Mouse (Mus musculus): ENCODE data around the gene Olfr1121. TPM values are rescaled to one million over a fixed set of nuclear protein-coding genes. Genes with fewer than 3 reads are reported as not detected.
A peak's percentile ranks its signal among the peaks of the same experiment; 100 is the strongest.
"Not testable (repeated sequence)": the region's sequence is repeated elsewhere in the genome, so short reads cannot be mapped to it uniquely, and the experiment has no call there.

Gene Olfr1121
- polyA plus RNA-seq (2014; fragmentation: Nextera tagmentation; extraction: Ambion mirVana) = not detected in 2 replicates

DNA sequence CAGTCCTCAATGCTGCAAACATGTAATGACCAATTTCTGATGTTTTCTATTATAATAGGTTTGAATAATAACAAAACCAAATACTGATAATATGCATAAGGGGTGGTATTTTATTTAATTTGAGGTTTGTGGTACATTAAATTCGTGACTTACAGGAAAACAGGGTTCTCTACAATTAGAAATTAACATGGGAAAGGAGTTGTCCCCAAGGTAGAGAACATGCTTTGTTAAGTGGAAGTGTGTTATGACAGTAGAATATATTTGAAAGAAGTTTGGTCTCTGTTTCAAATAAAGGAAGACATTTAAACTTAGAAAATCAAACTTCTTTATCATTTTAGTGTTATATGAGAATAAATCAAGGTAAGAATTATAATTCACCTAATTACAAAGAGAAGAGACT is at the start of gene Olfr1121:
TSS of gene Olfr1121 (plus strand) at position 301 of the 400 bp plus-strand sequence.
- WGBS = 47% methylated on average over 1 of the region's 1 CpGs
- H3K9me3 ChIP-seq (ENCODE audit: control insufficient read depth, low read length) = no peaks in the 10 kb centered on the region
- no peaks in the 10 kb centered on the region for H3K4me1 ChIP-seq (replicated peaks; ENCODE audit: control insufficient read depth, insufficient read depth, low read length)
- ATAC-seq (replicated peaks; ENCODE audit: low FRiP score) = no peak
- no peaks in the 10 kb centered on the region for H3K27me3 ChIP-seq (ENCODE audit: control insufficient read depth, insufficient read depth, low read length)
- H3K4me3 ChIP-seq (ENCODE audit: low read depth, low read length) = no peak within 1 kb of the TSS
- H3K27ac ChIP-seq (ENCODE audit: low read depth, low read length) = no peak within 1 kb of the TSS
- H3K9ac ChIP-seq (ENCODE audit: low read length) = no peak within 1 kb of the TSS
- no peaks in the 10 kb centered on the region for H3K36me3 ChIP-seq (ENCODE audit: control insufficient read depth, insufficient read depth, low read length)
- no peak within 1 kb of the TSS for H3K4me2 ChIP-seq (ENCODE audit: low read depth, low read length, severe bottlenecking)
- no peak for DNase-seq (ENCODE audit: low spot score)

DNA sequence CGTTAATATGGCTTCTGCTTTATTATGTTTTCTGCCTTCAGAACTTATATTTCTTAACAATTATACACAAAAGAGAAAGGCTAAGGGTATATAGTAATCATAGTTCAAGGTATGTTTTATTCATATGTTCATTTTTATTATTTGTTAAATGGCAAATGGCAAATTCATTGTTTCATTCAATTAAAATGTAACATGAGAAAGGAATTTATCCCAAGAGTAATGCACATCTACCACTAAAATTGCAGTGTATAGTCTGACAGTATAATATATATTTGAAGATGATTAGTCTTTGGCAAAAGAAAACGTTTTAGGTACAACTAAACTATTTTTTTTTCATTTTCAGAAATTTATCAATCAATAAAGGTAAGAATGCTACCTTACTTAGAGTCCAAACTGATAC is 15.2 kb upstream of the Olfr1121 start, which contains the start of gene Olfr1120:
TSS of gene Olfr1120 (plus strand) at position 301 of the 400 bp plus-strand sequence.
- Histone ChIP-seq H3K36me3 (ENCODE audit: control insufficient read depth, insufficient read depth, low read length) (no peaks in the 10 kb centered on the region), H3K27me3 (ENCODE audit: control insufficient read depth, insufficient read depth, low read length) (no peaks in the 10 kb centered on the region)
- 62% methylated on average over 2 of the region's 2 CpGs for WGBS

DNA sequence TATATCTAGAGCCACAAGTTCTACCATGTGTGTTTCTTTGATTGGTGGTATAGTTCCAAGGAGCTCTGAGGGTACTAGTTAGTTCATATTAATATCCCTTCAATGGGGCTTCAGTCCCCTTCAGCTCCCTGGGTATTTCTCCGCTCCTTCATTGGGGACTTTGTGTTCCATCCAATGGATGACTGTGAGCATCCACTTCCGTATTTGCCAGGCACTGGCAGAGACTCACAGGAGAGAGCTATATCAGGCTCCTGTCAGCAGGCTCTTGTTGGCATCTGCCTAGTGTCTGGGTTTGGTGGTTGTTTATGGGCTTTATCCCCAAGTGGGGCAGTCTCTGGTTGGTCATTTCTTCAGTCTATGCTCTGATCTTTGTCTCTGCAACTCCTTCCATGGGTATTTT is 9.6 kb upstream of the Olfr1121 start:
- H3K36me3 ChIP-seq (ENCODE audit: control insufficient read depth, insufficient read depth, low read length); H3K9me3 ChIP-seq (ENCODE audit: control insufficient read depth, low read length); H3K27me3 ChIP-seq (ENCODE audit: control insufficient read depth, insufficient read depth, low read length); DNase-seq (ENCODE audit: low spot score); H3K4me1 ChIP-seq (replicated peaks; ENCODE audit: control insufficient read depth, insufficient read depth, low read length); H3K9ac ChIP-seq (ENCODE audit: low read length); H3K4me3 ChIP-seq (ENCODE audit: low read depth, low read length); H3K4me2 ChIP-seq (ENCODE audit: low read depth, low read length, severe bottlenecking); ATAC-seq (replicated peaks; ENCODE audit: low FRiP score); H3K27ac ChIP-seq (ENCODE audit: low read depth, low read length): not testable (repeated sequence)
- WGBS = 94% methylated on average over 2 of the region's 2 CpGs

More for the DNA sequence above, 15.2 kb upstream of the Olfr1121 start, which contains the start of gene Olfr1120:
- Histone ChIP-seq H3K27ac (ENCODE audit: low read depth, low read length) (no peak within 1 kb of the TSS), H3K9me3 (ENCODE audit: control insufficient read depth, low read length) (no peaks in the 10 kb centered on the region), H3K4me2 (ENCODE audit: low read depth, low read length, severe bottlenecking) (no peak within 1 kb of the TSS), H3K9ac (ENCODE audit: low read length) (no peak within 1 kb of the TSS), H3K4me3 (ENCODE audit: low read depth, low read length) (no peak within 1 kb of the TSS), H3K4me1 (replicated peaks; ENCODE audit: control insufficient read depth, insufficient read depth, low read length) (no peaks in the 10 kb centered on the region)
- DNase-seq (ENCODE audit: low spot score) = no peak
- ATAC-seq (replicated peaks; ENCODE audit: low FRiP score) = no peak

DNA sequence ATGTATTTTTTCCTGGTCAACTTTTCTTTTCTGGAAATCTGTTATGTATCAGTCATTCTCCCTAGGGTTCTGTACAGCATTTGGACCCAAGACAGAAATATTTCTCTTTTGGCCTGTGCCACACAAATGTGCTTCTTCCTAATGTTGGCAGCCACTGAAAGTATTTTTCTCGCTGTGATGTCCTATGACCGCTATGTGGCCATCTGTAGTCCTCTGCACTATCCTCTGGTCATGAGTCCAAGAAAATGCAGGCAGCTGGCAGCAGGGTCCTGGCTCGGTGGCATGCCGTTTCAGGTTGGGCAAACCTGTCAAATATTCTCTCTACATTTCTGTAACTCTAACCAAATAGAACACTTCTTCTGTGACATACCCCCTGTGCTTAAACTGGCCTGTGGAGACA is 2.0 kb downstream of the Olfr1121 start:
- no peaks in the 10 kb centered on the region for H3K27me3 ChIP-seq (ENCODE audit: control insufficient read depth, insufficient read depth, low read length)
- no peak overlapping the region for H3K9ac ChIP-seq (ENCODE audit: low read length)
- H3K4me3 ChIP-seq (ENCODE audit: low read depth, low read length) = no peak overlapping the region
- WGBS = 85% methylated on average over 4 of the region's 4 CpGs
- DNase-seq (ENCODE audit: low spot score) (no peak), ATAC-seq (replicated peaks; ENCODE audit: low FRiP score) (no peak)
- no peaks in the 10 kb centered on the region for H3K4me1 ChIP-seq (replicated peaks; ENCODE audit: control insufficient read depth, insufficient read depth, low read length)
- H3K27ac ChIP-seq (ENCODE audit: low read depth, low read length) = no peak overlapping the region
- H3K36me3 ChIP-seq (ENCODE audit: control insufficient read depth, insufficient read depth, low read length) = no peaks in the 10 kb centered on the region
- no peak overlapping the region for H3K4me2 ChIP-seq (ENCODE audit: low read depth, low read length, severe bottlenecking)
- no peaks in the 10 kb centered on the region for H3K9me3 ChIP-seq (ENCODE audit: control insufficient read depth, low read length)

DNA sequence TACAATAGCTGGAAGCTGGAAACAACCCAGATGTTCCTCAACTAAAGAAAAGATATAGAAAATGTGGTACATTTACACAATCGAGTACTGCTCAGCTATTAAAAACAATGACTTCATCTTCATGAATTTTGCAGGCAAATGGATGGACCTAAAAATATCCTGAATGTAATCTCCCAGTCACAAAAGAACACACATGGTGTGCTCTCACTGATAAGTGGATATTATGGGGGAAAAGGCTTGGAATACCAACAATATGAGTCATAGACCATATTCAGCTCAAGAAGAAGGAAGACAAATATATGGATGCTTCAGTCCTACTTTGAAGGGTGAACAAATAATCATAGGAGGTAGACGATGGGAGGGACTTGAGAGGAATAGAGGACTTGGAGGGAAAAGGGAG is 14.2 kb downstream of the Olfr1121 start:
- no peaks in the 10 kb centered on the region for H3K9me3 ChIP-seq (ENCODE audit: control insufficient read depth, low read length)
- H3K4me3 ChIP-seq (ENCODE audit: low read depth, low read length) = no peak overlapping the region
- ATAC-seq (replicated peaks; ENCODE audit: low FRiP score) = no peak
- no peak overlapping the region for H3K4me2 ChIP-seq (ENCODE audit: low read depth, low read length, severe bottlenecking)
- WGBS = 85% methylated on average over 2 of the region's 2 CpGs
- no peak overlapping the region for H3K27ac ChIP-seq (ENCODE audit: low read depth, low read length)
- H3K4me1 ChIP-seq (replicated peaks; ENCODE audit: control insufficient read depth, insufficient read depth, low read length) = no peaks in the 10 kb centered on the region
- H3K9ac ChIP-seq (ENCODE audit: low read length) = no peak overlapping the region
- no peak for DNase-seq (ENCODE audit: low spot score)
- H3K36me3 ChIP-seq (ENCODE audit: control insufficient read depth, insufficient read depth, low read length) = no peaks in the 10 kb centered on the region
- H3K27me3 ChIP-seq (ENCODE audit: control insufficient read depth, insufficient read depth, low read length) = no peaks in the 10 kb centered on the region

DNA sequence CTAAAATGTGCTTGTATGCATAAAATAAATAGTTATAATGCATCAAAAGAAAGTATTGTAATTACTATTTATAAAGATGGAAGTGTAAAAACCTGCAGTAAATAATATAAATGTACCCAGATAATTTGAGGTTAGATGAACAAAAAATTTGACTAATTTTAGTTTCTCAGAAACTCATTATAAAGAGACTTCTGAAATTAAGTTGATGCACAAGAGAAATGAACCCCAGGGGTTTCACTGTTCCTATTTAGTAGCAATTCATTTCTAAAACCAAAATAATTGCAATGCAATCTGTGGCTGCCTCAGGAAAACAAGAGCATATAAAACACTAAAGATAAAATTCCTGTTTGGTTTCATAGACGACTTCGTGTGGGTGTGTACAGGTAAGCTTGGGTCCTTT is 15.9 kb downstream of the Olfr1121 start, which contains the start of gene Olfr1122:
TSS of gene Olfr1122 (plus strand) at position 301 of the 400 bp plus-strand sequence.
- H3K27ac ChIP-seq (ENCODE audit: low read depth, low read length) = no peak within 1 kb of the TSS
- H3K9me3 ChIP-seq (ENCODE audit: control insufficient read depth, low read length) = no peaks in the 10 kb centered on the region
- no peak within 1 kb of the TSS for H3K4me2 ChIP-seq (ENCODE audit: low read depth, low read length, severe bottlenecking)
- no peak for DNase-seq (ENCODE audit: low spot score)
- H3K9ac ChIP-seq (ENCODE audit: low read length) = no peak within 1 kb of the TSS
- WGBS = 86% methylated on average over 2 of the region's 2 CpGs
- H3K36me3 ChIP-seq (ENCODE audit: control insufficient read depth, insufficient read depth, low read length) = no peaks in the 10 kb centered on the region
- no peak for ATAC-seq (replicated peaks; ENCODE audit: low FRiP score)
- no peaks in the 10 kb centered on the region for H3K4me1 ChIP-seq (replicated peaks; ENCODE audit: control insufficient read depth, insufficient read depth, low read length)
- no peak within 1 kb of the TSS for H3K4me3 ChIP-seq (ENCODE audit: low read depth, low read length)
- H3K27me3 ChIP-seq (ENCODE audit: control insufficient read depth, insufficient read depth, low read length) = no peaks in the 10 kb centered on the region

DNA sequence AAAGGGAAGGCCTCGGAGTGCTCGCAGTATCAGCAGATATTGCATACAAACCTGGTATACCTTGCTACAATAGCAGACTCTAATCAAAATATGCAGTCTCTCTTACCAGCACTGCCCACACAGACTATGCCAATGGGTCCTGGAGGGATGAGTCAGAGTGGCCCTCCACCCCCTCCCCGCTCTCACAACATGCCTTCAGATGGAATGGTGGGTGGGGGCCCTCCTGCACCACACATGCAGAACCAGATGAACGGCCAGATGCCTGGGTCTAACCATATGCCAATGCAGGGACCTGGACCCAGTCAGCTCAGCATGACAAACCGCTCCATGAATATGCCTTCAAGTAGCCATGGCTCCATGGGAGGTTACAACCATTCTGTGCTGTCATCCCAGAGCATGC is 23.9 kb downstream of the Olfr1121 start:
- H3K36me3 ChIP-seq (ENCODE audit: control insufficient read depth, insufficient read depth, low read length); H3K4me2 ChIP-seq (ENCODE audit: low read depth, low read length, severe bottlenecking); H3K4me3 ChIP-seq (ENCODE audit: low read depth, low read length); H3K4me1 ChIP-seq (replicated peaks; ENCODE audit: control insufficient read depth, insufficient read depth, low read length); H3K9ac ChIP-seq (ENCODE audit: low read length); H3K9me3 ChIP-seq (ENCODE audit: control insufficient read depth, low read length); H3K27me3 ChIP-seq (ENCODE audit: control insufficient read depth, insufficient read depth, low read length); H3K27ac ChIP-seq (ENCODE audit: low read depth, low read length); DNase-seq (ENCODE audit: low spot score): not testable (repeated sequence)
- WGBS = 84% methylated on average over 4 of the region's 5 CpGs
- ATAC-seq (replicated peaks; ENCODE audit: low FRiP score) = 0 out of 2 replicates have a peak, but pooled peaks have one; percentile 36

DNA sequence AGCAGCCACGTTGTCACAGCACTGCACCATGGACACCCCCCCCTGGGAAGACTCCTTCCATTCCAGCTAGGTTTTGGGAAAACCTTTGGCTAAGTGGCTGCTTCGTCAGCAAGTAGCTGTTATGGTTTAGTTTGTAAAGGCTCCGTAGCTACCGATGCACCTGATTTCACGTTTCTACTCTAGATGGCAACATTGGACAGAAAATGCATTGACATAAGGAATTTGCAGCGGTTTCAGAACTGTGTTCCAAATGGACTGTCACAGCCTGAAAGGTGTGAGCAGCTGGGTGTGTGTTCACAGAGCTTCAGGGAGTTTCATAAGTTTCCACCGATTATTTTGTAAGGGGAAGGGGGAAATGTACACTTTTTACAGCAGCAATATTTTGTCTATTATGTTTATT is 25.0 kb downstream of the Olfr1121 start:
- H3K27ac ChIP-seq (ENCODE audit: low read depth, low read length); ATAC-seq (replicated peaks; ENCODE audit: low FRiP score): not testable (repeated sequence)
- WGBS = 86% methylated on average over 7 of the region's 7 CpGs

DNA sequence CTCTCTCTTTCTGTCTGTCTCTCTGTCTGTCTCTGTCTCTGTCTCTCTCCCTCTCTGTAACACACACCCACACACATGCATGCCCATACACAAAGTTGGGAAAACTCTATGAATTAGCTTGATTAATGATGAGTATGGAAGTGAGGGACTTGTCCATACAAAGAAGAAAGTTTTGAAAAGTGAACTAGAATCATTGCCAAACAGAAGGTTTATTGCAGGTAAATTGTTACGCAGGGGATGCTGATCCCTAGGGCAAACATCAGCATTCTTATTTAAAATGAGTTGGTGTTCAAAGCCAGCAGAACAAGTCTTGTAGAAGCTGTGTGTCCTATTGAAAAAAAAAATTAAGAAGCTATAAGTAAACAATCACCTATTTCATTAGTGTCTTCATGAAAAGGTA is 46.6 kb downstream of the Olfr1121 start, which contains the start of gene Olfr1123:
TSS of gene Olfr1123 (plus strand) at position 301 of the 400 bp plus-strand sequence.
- H3K9me3 ChIP-seq (ENCODE audit: control insufficient read depth, low read length) = no peaks in the 10 kb centered on the region
- WGBS = 86% methylated on average over 1 of the region's 1 CpGs
- no peak for DNase-seq (ENCODE audit: low spot score)
- H3K4me3 ChIP-seq (ENCODE audit: low read depth, low read length) = no peak within 1 kb of the TSS
- no peak within 1 kb of the TSS for H3K27ac ChIP-seq (ENCODE audit: low read depth, low read length)
- H3K27me3 ChIP-seq (ENCODE audit: control insufficient read depth, insufficient read depth, low read length) = no peaks in the 10 kb centered on the region
- H3K4me2 ChIP-seq (ENCODE audit: low read depth, low read length, severe bottlenecking) = no peak within 1 kb of the TSS
- H3K4me1 ChIP-seq (replicated peaks; ENCODE audit: control insufficient read depth, insufficient read depth, low read length) = no peaks in the 10 kb centered on the region
- no peak for ATAC-seq (replicated peaks; ENCODE audit: low FRiP score)
- H3K36me3 ChIP-seq (ENCODE audit: control insufficient read depth, insufficient read depth, low read length) = no peaks in the 10 kb centered on the region
- no peak within 1 kb of the TSS for H3K9ac ChIP-seq (ENCODE audit: low read length)

More for the DNA sequence above, 25.0 kb downstream of the Olfr1121 start:
- not testable (repeated sequence) for H3K4me3 ChIP-seq (ENCODE audit: low read depth, low read length); H3K9me3 ChIP-seq (ENCODE audit: control insufficient read depth, low read length); H3K4me1 ChIP-seq (replicated peaks; ENCODE audit: control insufficient read depth, insufficient read depth, low read length); DNase-seq (ENCODE audit: low spot score); H3K9ac ChIP-seq (ENCODE audit: low read length); H3K36me3 ChIP-seq (ENCODE audit: control insufficient read depth, insufficient read depth, low read length); H3K27me3 ChIP-seq (ENCODE audit: control insufficient read depth, insufficient read depth, low read length); H3K4me2 ChIP-seq (ENCODE audit: low read depth, low read length, severe bottlenecking)
